Mouse (Mus musculus) cerebellum, adult 18-20 months (tissue): ENCODE measurements around the gene Suz12.
"Not testable (repeated sequence)": the region's sequence is repeated elsewhere in the genome, so short reads cannot be mapped to it uniquely, and the experiment has no call there.

ENCODE experiments used
- DNase-seq, 2 experiments: peaks; one replicate each; pipeline ENCODE4 v3.0.0; 2021

Suz12 gene

GRCm38 (mm10) chr11:79992592-79993355 lies at the start of gene Suz12:
Suz12 (plus strand) TSS chr11:79993106.
- DNase-seq: peak; percentile 95 to 96

GRCm38 (mm10) chr11:79943136-79943535 lies 49.8 kb upstream of the Suz12 start:
- DNase-seq: no peak

DNA sequence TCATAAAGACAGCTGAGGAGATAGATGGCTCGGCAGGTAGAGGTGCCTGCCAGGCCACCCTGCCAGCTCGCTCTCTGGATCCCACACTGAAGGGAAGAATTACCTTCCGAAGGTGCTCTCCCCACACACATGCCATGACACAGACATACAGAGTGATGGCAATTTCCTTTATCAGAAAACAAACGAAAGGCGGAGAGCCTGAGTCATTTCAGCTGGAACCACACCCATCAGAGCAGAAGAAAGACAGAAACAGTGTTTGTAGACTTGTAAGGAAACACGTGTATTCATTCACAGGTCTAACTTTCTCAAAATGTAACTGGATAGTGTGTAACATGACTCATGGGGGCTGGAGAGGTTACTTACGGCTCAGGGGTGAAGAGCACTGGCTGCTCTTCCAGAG lies 49.3 kb upstream of the Suz12 start:
- no peak for DNase-seq

- DNase-seq: no peak
Observed at GRCm38 (mm10) chr11:79947265-79947664, 45.6 kb upstream of the Suz12 start.

DNA sequence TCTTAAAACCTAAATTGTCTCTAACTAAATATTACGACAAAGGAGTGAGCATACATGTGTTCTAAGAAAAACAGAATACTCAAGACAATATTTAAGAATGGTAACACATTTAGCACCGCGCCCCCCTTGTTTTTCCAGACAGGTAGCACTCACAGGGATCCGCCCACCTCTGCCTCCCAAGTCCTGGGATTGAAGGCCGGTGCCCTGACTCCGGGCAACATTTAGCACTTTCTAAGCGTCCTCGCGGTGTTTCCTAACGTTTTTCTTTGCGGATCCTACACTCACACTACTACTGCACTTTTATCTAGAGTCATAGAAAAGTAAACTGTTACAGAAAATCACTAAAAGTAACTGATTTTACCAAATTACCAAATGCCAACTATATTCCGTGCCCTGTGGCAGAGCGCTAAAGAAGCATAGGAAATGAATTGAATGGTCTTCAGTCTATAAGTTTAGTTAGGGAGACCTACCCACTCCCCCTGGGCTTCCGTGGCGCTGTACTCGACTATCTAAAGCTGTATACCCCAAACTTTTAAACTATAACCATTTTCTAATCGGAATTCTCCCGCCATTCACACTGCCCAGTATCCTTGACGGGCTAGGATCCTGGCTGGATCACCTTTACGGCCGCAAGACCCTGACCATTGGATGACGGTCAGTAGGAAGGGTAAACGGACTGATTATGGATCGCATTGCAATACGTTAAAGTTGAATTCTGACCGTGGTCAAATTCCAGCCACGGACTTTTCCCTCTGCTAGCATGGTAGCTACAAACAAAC lies 31.4 kb upstream of the Suz12 start:
- no peak for DNase-seq

DNA sequence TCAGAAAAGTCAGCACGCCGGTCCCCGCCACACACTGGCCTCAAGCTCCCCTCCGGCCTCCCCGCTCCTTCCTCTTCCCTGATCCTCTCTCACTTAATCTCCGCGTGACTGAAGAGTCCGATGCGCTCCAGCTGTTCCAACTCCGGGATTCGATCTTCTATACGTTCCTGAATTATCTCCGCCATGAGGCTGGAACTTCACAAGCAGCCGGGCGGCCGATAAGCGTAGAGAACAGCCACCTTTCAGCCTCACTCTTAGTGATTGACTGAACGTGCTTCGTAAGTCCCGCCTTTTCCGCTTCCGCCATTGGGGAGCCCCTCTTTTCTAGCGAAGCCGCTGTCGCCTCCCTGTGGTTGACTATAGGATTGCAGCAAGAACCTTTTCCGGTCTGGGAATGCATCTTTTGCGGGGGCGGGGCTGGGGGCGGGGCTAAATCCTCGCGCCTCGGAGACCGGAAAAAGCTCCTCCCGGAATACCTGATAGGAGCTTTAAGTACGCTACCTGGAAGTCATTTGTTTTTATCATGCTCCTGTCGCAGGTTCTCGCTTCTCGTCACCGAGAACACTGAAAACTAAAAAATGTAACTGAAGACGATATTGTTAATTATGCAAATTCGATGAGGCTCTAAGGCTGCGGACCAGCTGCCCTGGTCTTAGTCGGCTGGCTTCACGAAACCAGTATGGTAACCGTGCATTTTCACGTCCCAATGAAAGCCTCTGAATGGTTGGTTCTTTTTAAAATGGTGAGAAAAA lies 30.6 kb upstream of the Suz12 start, which contains the start of gene Utp6:
Gene Utp6 (minus strand): TSS at position 266 of the 752 bp plus-strand sequence.
- peak; percentile 99 to 100 for DNase-seq

DNA sequence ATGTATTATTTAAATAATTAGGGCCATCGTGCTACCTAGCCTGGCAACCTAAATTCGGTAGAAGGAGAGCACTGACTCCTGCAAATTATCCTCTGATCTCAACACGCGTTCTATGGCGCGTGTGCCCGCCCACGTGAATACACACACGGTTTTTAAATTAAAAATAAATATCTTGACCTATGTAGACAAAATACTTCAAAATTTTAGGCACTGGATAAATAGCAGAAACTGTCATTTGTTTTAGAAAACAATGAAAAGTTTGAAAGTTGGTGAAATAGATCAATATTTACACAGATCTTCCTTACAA lies 30.1 kb upstream of the Suz12 start:
- no peak for DNase-seq

- no peak for DNase-seq
Observed at GRCm38 (mm10) chr11:79963212-79963974, 29.5 kb upstream of the Suz12 start.

DNA sequence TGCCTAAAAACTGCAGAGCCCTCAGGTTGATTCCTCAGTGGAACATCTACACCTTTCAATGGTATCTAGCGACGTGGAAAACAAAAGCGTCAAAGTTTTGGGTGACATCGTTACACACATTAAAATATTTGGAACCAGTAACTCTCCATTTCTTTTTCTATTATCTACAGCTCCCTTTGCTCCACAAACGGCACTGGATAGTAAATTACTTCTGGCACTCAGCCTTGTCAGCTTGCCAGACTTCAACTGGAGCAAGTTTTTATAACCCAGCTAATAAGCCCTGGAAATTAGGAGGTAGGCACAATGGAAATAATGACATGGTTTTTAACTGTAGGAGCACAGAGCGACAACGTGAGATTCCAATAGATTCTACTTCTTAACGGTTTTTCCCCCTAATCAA lies 27.0 kb upstream of the Suz12 start:
- peak; percentile 20 to 24 for DNase-seq

GRCm38 (mm10) chr11:79967752-79968151 lies 25.2 kb upstream of the Suz12 start:
- DNase-seq: no peak

DNA sequence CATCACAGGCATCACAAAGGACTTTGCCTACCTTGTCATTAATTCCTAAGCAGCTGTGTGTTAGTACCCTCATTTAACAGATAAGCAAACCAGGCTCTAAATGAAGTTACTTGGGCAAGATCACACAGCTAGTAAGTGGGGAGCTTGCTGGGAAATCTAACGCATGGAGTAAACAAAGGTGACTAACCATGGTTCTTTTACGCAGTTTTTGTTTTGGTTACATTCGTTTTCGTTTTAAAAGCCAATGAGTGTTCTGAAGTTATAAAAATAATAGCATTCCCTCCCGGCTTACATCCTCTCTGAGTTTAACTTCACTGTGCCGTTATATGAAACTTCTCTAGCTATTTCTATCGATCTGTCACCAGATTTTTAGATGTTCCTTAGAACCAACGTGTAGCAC lies 19.8 kb upstream of the Suz12 start:
- DNase-seq: no peak

DNA sequence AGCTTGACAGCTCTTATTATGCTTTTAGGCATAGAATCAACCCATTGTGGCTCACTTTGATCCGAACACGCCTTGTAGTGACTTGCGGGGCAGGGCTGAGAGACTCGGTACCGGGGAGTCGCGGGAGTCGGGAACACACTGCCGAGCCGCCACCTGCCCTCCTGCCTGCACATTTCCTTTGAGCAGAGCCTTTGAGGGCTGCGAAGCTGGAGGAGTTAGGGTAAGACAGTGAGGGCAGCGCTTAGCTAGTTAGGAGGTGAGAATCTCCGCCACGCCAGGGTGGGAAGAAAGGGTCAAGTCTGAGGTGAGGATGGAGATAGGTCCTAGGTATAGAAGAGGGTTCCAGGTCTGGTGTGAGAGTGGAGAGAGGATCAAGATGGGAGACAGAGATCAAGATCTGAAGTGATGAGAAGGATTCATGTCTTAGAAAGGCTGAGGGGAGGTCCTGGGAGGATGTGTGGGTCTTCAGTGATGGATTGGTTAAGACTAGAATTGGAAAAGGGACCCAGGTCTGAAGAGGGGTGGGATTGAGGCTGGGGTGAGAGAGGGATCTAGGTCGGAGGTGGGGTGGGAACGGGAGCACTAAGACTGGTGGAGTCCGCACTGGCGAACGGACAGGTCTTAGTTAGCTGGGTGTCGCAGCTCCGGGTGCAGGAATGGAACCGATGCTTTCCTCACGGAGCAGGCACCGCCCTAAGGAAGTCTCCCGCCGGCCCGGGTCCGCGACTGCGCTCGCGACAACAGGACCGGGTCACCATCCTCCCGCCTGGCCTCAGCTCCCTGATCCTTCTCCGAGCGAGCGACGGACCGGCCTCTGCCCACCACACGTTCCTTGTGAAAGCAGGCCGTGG lies 19.1 kb upstream of the Suz12 start:
- peak; percentile 56 to 58 for DNase-seq

DNA sequence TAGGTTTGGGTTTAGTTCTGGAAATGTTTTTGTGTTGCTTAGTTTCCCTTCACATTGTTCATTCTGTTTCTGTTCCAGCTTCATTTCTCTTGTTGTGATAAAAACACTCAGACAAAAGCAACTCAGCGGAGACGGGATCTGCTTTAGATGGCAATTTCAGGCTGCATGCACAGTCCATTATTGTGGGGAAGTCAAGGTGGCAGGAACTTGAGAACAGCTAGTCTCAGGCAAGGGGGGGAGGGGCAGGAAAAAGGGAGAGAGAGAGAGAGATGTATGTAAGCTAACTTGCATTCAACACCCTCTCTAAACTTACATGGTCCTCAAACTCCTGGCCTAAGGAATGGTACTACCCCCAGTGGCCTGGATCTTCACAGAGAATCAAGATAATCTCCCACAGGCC lies 17.5 kb upstream of the Suz12 start:
- DNase-seq: no peak

- no peak for DNase-seq
Observed at GRCm38 (mm10) chr11:79976222-79976621, 16.7 kb upstream of the Suz12 start.

- not testable (repeated sequence) for DNase-seq
Observed at GRCm38 (mm10) chr11:79976645-79977044, 16.3 kb upstream of the Suz12 start.

- not testable (repeated sequence) for DNase-seq
Observed at GRCm38 (mm10) chr11:79977061-79977460, 15.8 kb upstream of the Suz12 start.

- DNase-seq: not testable (repeated sequence)
Observed at GRCm38 (mm10) chr11:79977747-79978146, 15.2 kb upstream of the Suz12 start.

- no peak for DNase-seq
Observed at GRCm38 (mm10) chr11:79986886-79987285, 6.0 kb upstream of the Suz12 start.

- DNase-seq: no peak
Observed at GRCm38 (mm10) chr11:79987896-79988295, 5.0 kb upstream of the Suz12 start.

DNA sequence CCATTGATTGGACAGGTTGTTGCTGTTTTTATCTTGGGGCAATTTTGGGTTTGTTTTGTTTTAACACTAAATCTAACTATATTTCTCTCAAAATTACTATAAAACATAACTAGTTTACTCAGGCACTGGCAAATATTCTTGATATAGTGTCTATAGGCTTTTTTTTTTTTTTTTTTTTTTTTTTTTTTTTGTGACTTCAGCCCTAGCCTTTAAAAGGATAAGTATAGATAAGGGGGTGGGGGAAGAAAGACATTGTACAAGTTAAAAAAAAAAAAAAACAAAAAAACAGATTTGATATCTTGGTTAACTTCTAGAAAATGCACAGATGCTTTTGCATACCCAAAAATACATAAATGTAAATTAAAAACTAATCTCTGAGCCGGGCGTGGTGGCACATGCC lies 2.8 kb upstream of the Suz12 start:
- DNase-seq: no peak

- DNase-seq: no peak
Observed at GRCm38 (mm10) chr11:79991600-79991999, 1.3 kb upstream of the Suz12 start.
